Comparison of ENCODE assay signal across 8 mouse cellular contexts in the genomic region with DNA sequence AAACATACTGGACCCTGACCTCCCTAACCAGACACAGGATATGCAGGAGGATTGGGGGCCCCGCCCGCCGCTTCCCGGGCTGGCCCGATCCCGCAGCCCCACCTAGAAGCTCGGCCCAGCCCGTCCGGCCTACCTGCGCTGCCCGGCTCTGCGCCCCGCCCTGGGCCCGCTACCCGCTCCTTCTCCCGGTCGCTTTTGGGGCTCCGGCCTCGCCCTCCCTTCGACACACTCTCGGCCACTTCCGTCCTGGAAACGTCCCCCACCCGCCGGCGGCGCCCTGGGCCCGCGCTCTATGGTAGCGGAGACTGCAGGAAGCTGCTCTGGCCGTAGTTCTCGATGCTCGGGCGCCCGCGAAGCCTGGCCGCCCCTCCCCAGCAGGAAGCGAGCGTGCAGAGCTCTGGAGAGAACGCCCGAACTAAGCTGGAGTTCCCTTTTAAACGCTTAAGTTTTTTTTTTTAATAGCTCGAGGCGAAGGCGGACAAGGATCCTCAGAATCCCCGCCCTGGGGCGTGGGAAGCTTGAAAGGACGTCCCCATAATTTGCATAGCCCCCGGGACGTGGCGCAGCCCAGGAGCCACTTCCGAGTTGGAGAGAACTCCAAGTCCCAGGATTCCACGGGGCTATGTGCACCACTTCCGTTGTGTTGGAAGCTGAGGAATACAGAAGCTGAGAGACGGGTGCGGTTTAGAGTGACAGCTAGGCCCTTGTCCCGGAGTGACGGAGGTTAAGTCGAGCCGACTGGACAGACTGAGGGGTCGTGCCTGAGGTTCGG. TPM values are rescaled to one million over a fixed set of nuclear protein-coding genes. Genes with fewer than 3 reads are reported as not detected.
DNase-seq lines count a peak whose midpoint lies in the region; ATAC-seq and TF ChIP-seq lines count a peak whose summit lies in the region.

A gene (plus strand): TSS at position 336 of the 772 bp plus-strand sequence.
A gene (minus strand): TSS at position 695 of the 772 bp plus-strand sequence.

- ATAC-seq in forebrain, embryonic 11.5 days (replicated peaks; ENCODE audit: low FRiP score): peak; percentile 95
- peak; percentile 88 for ATAC-seq in heart, embryonic 16.5 days (replicated peaks; ENCODE audit: extremely low read depth, insufficient read depth, low FRiP score)
- ATAC-seq in liver, embryonic 15.5 days (ENCODE audit: insufficient read depth): peak; percentile 85
- peak; percentile 93 for ATAC-seq in neural tube, embryonic 12.5 days (ENCODE audit: low FRiP score, low read depth)

- peak within 1 kb of the TSS; percentile 92 for H3K4me2 ChIP-seq in CH12.LX (ENCODE audit: insufficient read depth, low read depth, poor library complexity, severe bottlenecking)
- H3K4me2 ChIP-seq in forebrain, embryonic 11.5 days (ENCODE audit: low read depth, low read length, severe bottlenecking): peak within 1 kb of the TSS; percentile 59
- peak within 1 kb of the TSS; percentile 93 for H3K4me2 ChIP-seq in heart, embryonic 16.5 days (ENCODE audit: low read depth, low read length)
- H3K4me2 ChIP-seq in liver, embryonic 15.5 days: peak within 1 kb of the TSS; percentile 92
- H3K4me2 ChIP-seq in neural tube, embryonic 12.5 days (replicated peaks): peak within 1 kb of the TSS; percentile 85

- peak in 1 of 2 experiments; percentile 52; a peak in 2 of 4 replicates for TF ChIP-seq CTCF in CH12.LX (conservative IDR thresholded peaks at IDR 0.05 in 1 of 2, IDR thresholded peaks at IDR 0.05 in 1 of 2; ENCODE audit: low read depth in 2 of 2, low read length in 2 of 2)

- WGBS in forebrain, embryonic 11.5 days: under 1% methylated on average over 62 of the region's 62 CpGs
- under 1% methylated on average over 62 of the region's 62 CpGs for WGBS in heart, embryonic 16.5 days
- under 1% methylated on average over 62 of the region's 62 CpGs for WGBS in liver, embryonic 15.5 days (ENCODE audit: insufficient replicate concordance)
- under 1% methylated on average over 62 of the region's 62 CpGs for WGBS in neural tube, embryonic 12.5 days

- peak; percentile 96 for DNase-seq in CH12.LX (ENCODE audit: extremely low read depth)
- DNase-seq in c-Kit-positive CD71-positive TER-119-negative erythroid progenitor cells, embryonic 14.5 days (ENCODE audit: low read depth): peak; percentile 98
- peak; percentile 95 for DNase-seq in forebrain, embryonic 11.5 days (ENCODE audit: low spot score)
- peak; percentile 95 to 98 for DNase-seq in kidney, postnatal 36 days
- DNase-seq in telencephalon, adult 2 months (ENCODE audit: low read depth, low spot score): peak; percentile 98

- peak within 1 kb of the TSS; percentile 86 for H3K27ac ChIP-seq in CH12.LX (ENCODE audit: insufficient read depth, low read depth)
- H3K27ac ChIP-seq in forebrain, embryonic 11.5 days (ENCODE audit: low read depth, low read length): peak within 1 kb of the TSS; percentile 97
- peak within 1 kb of the TSS; percentile 100 for H3K27ac ChIP-seq in heart, embryonic 16.5 days (ENCODE audit: low read length)
- peak within 1 kb of the TSS; percentile 100 for H3K27ac ChIP-seq in liver, embryonic 15.5 days (replicated peaks)
- peak within 1 kb of the TSS; percentile 69 for H3K27ac ChIP-seq in neural tube, embryonic 12.5 days

- dilution Hi-C loops in CH12.LX (cut with MboI; ENCODE audit: extremely low pct_ligation_motif_present, extremely low pct_unique_long_range_greater_than_20kb, low sequenced_read_pairs): no loop called here

- H3K9me3 ChIP-seq in CH12.LX (replicated peaks; ENCODE audit: low read length): no peaks in the 10 kb centered on the region
- no peaks in the 10 kb centered on the region for H3K9me3 ChIP-seq in forebrain, embryonic 11.5 days (ENCODE audit: control insufficient read depth, low read length)
- H3K9me3 ChIP-seq in heart, embryonic 16.5 days (replicated peaks; ENCODE audit: control insufficient read depth, low read length): no peaks in the 10 kb centered on the region
- no peaks in the 10 kb centered on the region for H3K9me3 ChIP-seq in liver, embryonic 15.5 days (replicated peaks)
- H3K9me3 ChIP-seq in neural tube, embryonic 12.5 days: no peaks in the 10 kb centered on the region

- in situ Hi-C loops in CH12.LX (cut with MboI; ENCODE audit: low pct_ligation_motif_present, low pct_unique_long_range_greater_than_20kb, low sequenced_read_pairs): loop anchor here (25.0 kb wide), 1 partner anchor 550 kb away; a partner anchor contains a TSS

- peaks cover 44% of the 10 kb centered on the region for H3K79me2 ChIP-seq in CH12.LX (replicated peaks; ENCODE audit: control insufficient read depth, extremely low read depth, insufficient read depth, poor library complexity, severe bottlenecking)

- H3K9ac ChIP-seq in CH12.LX (ENCODE audit: insufficient read depth, low read depth): peak within 1 kb of the TSS; percentile 94
- peak within 1 kb of the TSS; percentile 92 for H3K9ac ChIP-seq in forebrain, embryonic 11.5 days (ENCODE audit: low read length)
- peak within 1 kb of the TSS; percentile 100 for H3K9ac ChIP-seq in heart, embryonic 16.5 days (ENCODE audit: low read length)
- peak within 1 kb of the TSS; percentile 93 for H3K9ac ChIP-seq in liver, embryonic 15.5 days
- peak within 1 kb of the TSS; percentile 77 for H3K9ac ChIP-seq in neural tube, embryonic 12.5 days

- no peaks in the 10 kb centered on the region for H3K27me3 ChIP-seq in CH12.LX (replicated peaks)
- H3K27me3 ChIP-seq in forebrain, embryonic 11.5 days (ENCODE audit: control insufficient read depth, insufficient read depth, low read length): no peaks in the 10 kb centered on the region
- no peaks in the 10 kb centered on the region for H3K27me3 ChIP-seq in heart, embryonic 16.5 days (ENCODE audit: control insufficient read depth, insufficient read depth, low read length)
- H3K27me3 ChIP-seq in liver, embryonic 15.5 days: no peaks in the 10 kb centered on the region
- H3K27me3 ChIP-seq in neural tube, embryonic 12.5 days (replicated peaks): no peaks in the 10 kb centered on the region

- peaks cover 20 to 47% of the 10 kb centered on the region in 2 experiments for H3K4me1 ChIP-seq in CH12.LX (ENCODE audit: control insufficient read depth in 1 of 2, insufficient read depth in 2 of 2)
- H3K4me1 ChIP-seq in forebrain, embryonic 11.5 days (replicated peaks; ENCODE audit: control insufficient read depth, insufficient read depth, low read length): peaks cover 20% of the 10 kb centered on the region; the same call in 1 of the 2 replicates
- H3K4me1 ChIP-seq in heart, embryonic 16.5 days (ENCODE audit: control insufficient read depth, insufficient read depth, low read length): peaks cover 50% of the 10 kb centered on the region
- peaks cover 63% of the 10 kb centered on the region for H3K4me1 ChIP-seq in liver, embryonic 15.5 days (replicated peaks)
- peaks cover 55% of the 10 kb centered on the region for H3K4me1 ChIP-seq in neural tube, embryonic 12.5 days

- TF ChIP-seq POLR2A in CH12.LX (IDR thresholded peaks at IDR 0.05; ENCODE audit: low read depth, low read length): peak; percentile 75

- no peak for TF ChIP-seq EP300 in CH12.LX (IDR thresholded peaks at IDR 0.05; ENCODE audit: low read length)

- peak within 1 kb of the TSS; percentile 85 to 90 (median 89) for H3K4me3 ChIP-seq in CH12.LX (replicated peaks in 1 of 3; ENCODE audit: low read depth in 2 of 3, low read length in 2 of 3, poor library complexity in 1 of 3)
- H3K4me3 ChIP-seq in forebrain, embryonic 11.5 days (ENCODE audit: low read depth, low read length): peak within 1 kb of the TSS; percentile 90
- H3K4me3 ChIP-seq in heart, embryonic 16.5 days (ENCODE audit: low read length): peak within 1 kb of the TSS; percentile 98
- H3K4me3 ChIP-seq in liver, embryonic 15.5 days (replicated peaks): peak within 1 kb of the TSS; percentile 83
- H3K4me3 ChIP-seq in neural tube, embryonic 12.5 days: peak within 1 kb of the TSS; percentile 67

- H3K36me3 ChIP-seq in CH12.LX (replicated peaks in 1 of 2; ENCODE audit: control insufficient read depth in 1 of 2, insufficient read depth in 1 of 2, low read length in 1 of 2): peaks cover 24 to 46% of the 10 kb centered on the region in 2 experiments
- peaks cover 4% of the 10 kb centered on the region; the same call in 1 of the 2 replicates for H3K36me3 ChIP-seq in forebrain, embryonic 11.5 days (ENCODE audit: control insufficient read depth, insufficient read depth, low read length)
- peaks cover 27% of the 10 kb centered on the region for H3K36me3 ChIP-seq in heart, embryonic 16.5 days (ENCODE audit: control insufficient read depth, insufficient read depth)
- H3K36me3 ChIP-seq in liver, embryonic 15.5 days (replicated peaks): peaks cover 39% of the 10 kb centered on the region
- peaks cover 36% of the 10 kb centered on the region for H3K36me3 ChIP-seq in neural tube, embryonic 12.5 days

- no peak for TF ChIP-seq RAD21 in CH12.LX (IDR thresholded peaks at IDR 0.05; ENCODE audit: low read depth, low read length)

TF ChIP-seq in CH12.LX, 34 proteins besides CTCF, POLR2A, EP300 and RAD21 (continues in another document):
- TF ChIP-seq JUND (conservative IDR thresholded peaks at IDR 0.05; ENCODE audit: low read depth, low read length) (no peak), ZMIZ1 (IDR thresholded peaks at IDR 0.05; ENCODE audit: low read depth, low read length) (peak; percentile 67), SIN3A (IDR thresholded peaks at IDR 0.05; ENCODE audit: low read length) (peak; percentile 94), CHD2 (IDR thresholded peaks at IDR 0.05; ENCODE audit: low read length) (peak; percentile 72; the same call in 1 of the 2 replicates), MYC (IDR thresholded peaks at IDR 0.05; ENCODE audit: low read depth, low read length) (peak; percentile 68), BHLHE40 (IDR thresholded peaks at IDR 0.05; ENCODE audit: low read depth, low read length) (peak; percentile 60; the same call in 1 of the 2 replicates)

RNA-seq across cellular contexts. Expression of the first gene that starts in this region (rescaled TPM):
- total RNA-seq in CH12.LX (2012; rRNA removed): 32.9 and 34.2 TPM in 2 replicates
- total RNA-seq in CH12.LX (2014; rRNA removed): 26.1 and 27.6 TPM in 2 replicates
- 33.1 and 37.2 TPM in 2 replicates for polyA plus RNA-seq in CH12.LX (2012; ENCODE audit: insufficient read length, low read depth)
- 42.8 and 45.6 TPM in 2 replicates for polyA plus RNA-seq in forebrain, embryonic 11.5 days (2014; fragmentation: Nextera tagmentation; extraction: Ambion mirVana)
- 60.3 and 61.8 TPM in 2 replicates for polyA plus RNA-seq in heart, embryonic 16.5 days (2015; fragmentation: Nextera tagmentation; extraction: Ambion mirVana)
- 22.3 and 24.9 TPM in 2 replicates for polyA plus RNA-seq in liver, embryonic 15.5 days (2015; fragmentation: Nextera tagmentation; extraction: Ambion mirVana)
- polyA plus RNA-seq in neural tube, embryonic 12.5 days (2016; fragmentation: Nextera tagmentation; extraction: Ambion mirVana): 68.0 and 71.0 TPM in 2 replicates

RNA-seq across cellular contexts. Expression of the second gene that starts in this region (rescaled TPM):
- total RNA-seq in CH12.LX (2012; rRNA removed): 59.3 and 60.4 TPM in 2 replicates
- 22.3 and 22.7 TPM in 2 replicates for total RNA-seq in CH12.LX (2014; rRNA removed)
- polyA plus RNA-seq in CH12.LX (2012; ENCODE audit: insufficient read length, low read depth): 50.1 and 69.2 TPM in 2 replicates
- 45.9 and 46.7 TPM in 2 replicates for polyA plus RNA-seq in forebrain, embryonic 11.5 days (2014; fragmentation: Nextera tagmentation; extraction: Ambion mirVana)
- 68.7 and 80.0 TPM in 2 replicates for polyA plus RNA-seq in heart, embryonic 16.5 days (2015; fragmentation: Nextera tagmentation; extraction: Ambion mirVana)
- 37.5 and 40.3 TPM in 2 replicates for polyA plus RNA-seq in liver, embryonic 15.5 days (2015; fragmentation: Nextera tagmentation; extraction: Ambion mirVana)
- 59.6 and 65.6 TPM in 2 replicates for polyA plus RNA-seq in neural tube, embryonic 12.5 days (2016; fragmentation: Nextera tagmentation; extraction: Ambion mirVana)

Comparison
In these comparisons a context has a peak if more than half of its experiments do, and no peak if none do; other contexts are left out.
1. Peak in every context shown above with its lines: DNase-seq, ATAC-seq, H3K4me3 ChIP-seq and H3K27ac ChIP-seq.